Mouse (Mus musculus): ENCODE measurements at regions not wholly inside any gene's neighbourhood (a gene's known extent, or its start where the extent isn't known, plus 50 kb on each side); places are given as distances from the start of the nearest gene placed in this dataset.
A peak's percentile ranks its signal among the peaks of the same experiment; 100 is the strongest.

DNA sequence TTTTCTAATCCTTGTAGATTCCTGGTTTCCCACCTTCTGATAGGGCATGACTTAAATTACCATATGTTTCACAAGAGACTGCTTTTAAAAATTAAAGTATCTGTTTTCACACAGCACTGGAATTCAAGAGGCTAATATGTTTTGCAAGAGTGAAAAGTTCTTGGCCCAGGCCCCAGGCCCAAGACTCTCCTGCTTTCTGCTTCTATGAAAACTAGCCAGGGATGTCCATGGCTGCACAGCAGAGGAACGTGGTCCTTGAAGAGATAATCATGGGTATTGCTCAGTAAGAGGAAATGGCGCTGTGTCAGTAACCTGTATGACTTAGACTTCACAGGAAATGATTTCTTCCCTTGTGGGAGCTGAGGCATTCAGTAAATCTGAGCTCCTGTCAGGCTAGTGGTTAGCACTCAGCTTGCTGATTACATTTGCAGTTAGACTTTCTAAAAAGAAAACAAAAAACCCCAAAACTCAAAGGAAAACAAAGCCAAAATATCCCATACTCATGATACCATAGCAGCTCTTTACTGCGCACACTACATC, 190.6 kb downstream of the Ndfip2 start:
- Histone ChIP-seq H3K4me2 (ENCODE audit: low read length) (no peak overlapping the region), H3K36me3 (ENCODE audit: insufficient read depth, low read length) (no peaks in the 10 kb centered on the region), H3K4me3 (replicated peaks; ENCODE audit: low read depth, low read length) (no peak overlapping the region), H3K9me3 (replicated peaks; ENCODE audit: low read length) (no peaks in the 10 kb centered on the region), H3K27me3 (ENCODE audit: insufficient read depth, low read length) (no peaks in the 10 kb centered on the region), H3K9ac (ENCODE audit: low read depth, low read length) (no peak overlapping the region), H3K27ac (no peak overlapping the region), H3K4me1 (replicated peaks; ENCODE audit: insufficient read depth, low read length) (no peaks in the 10 kb centered on the region)
- no peak for TF ChIP-seq CTCF (IDR thresholded peaks at IDR 0.05; ENCODE audit: low read depth)
- ATAC-seq (replicated peaks; ENCODE audit: low FRiP score, low read depth) (no peak), DNase-seq (ENCODE audit: low spot score) (peak; percentile 12)
- 54% methylated on average over 3 of the region's 3 CpGs for WGBS

- DNase-seq (ENCODE audit: low spot score) (no peak), ATAC-seq (replicated peaks; ENCODE audit: low FRiP score, low read depth) (no peak)
- no peaks in the 10 kb centered on the region for H3K9me3 ChIP-seq (replicated peaks; ENCODE audit: low read length)
- no peaks in the 10 kb centered on the region for H3K27me3 ChIP-seq (ENCODE audit: insufficient read depth, low read length)
- H3K4me2 ChIP-seq (ENCODE audit: low read length), result no peak overlapping the region
- no peak overlapping the region for H3K9ac ChIP-seq (ENCODE audit: low read depth, low read length)
- no peaks in the 10 kb centered on the region for H3K4me1 ChIP-seq (replicated peaks; ENCODE audit: insufficient read depth, low read length)
- no peak overlapping the region for H3K27ac ChIP-seq
- 57% methylated on average over 5 of the region's 5 CpGs for WGBS
- TF ChIP-seq CTCF (IDR thresholded peaks at IDR 0.05; ENCODE audit: low read depth), result no peak
- no peak overlapping the region for H3K4me3 ChIP-seq (replicated peaks; ENCODE audit: low read depth, low read length)
- H3K36me3 ChIP-seq (ENCODE audit: insufficient read depth, low read length), result no peaks in the 10 kb centered on the region
Measured at GRCm38 (mm10) chr14:105447088-105447487, 188.7 kb downstream of the Ndfip2 start.

GRCm38 (mm10) chr14:105435343-105435742, 177.0 kb downstream of the Ndfip2 start:
- Histone ChIP-seq H3K9me3 (replicated peaks; ENCODE audit: low read length) (no peaks in the 10 kb centered on the region), H3K9ac (ENCODE audit: low read depth, low read length) (no peak overlapping the region), H3K4me2 (ENCODE audit: low read length) (no peak overlapping the region), H3K4me1 (replicated peaks; ENCODE audit: insufficient read depth, low read length) (no peaks in the 10 kb centered on the region), H3K27me3 (ENCODE audit: insufficient read depth, low read length) (no peaks in the 10 kb centered on the region), H3K36me3 (ENCODE audit: insufficient read depth, low read length) (no peaks in the 10 kb centered on the region), H3K27ac (no peak overlapping the region), H3K4me3 (replicated peaks; ENCODE audit: low read depth, low read length) (no peak overlapping the region)
- no peak for TF ChIP-seq CTCF (IDR thresholded peaks at IDR 0.05; ENCODE audit: low read depth)
- no peak for ATAC-seq (replicated peaks; ENCODE audit: low FRiP score, low read depth)
- DNase-seq (ENCODE audit: low spot score), result no peak
- WGBS, result 72% methylated on average over 6 of the region's 6 CpGs

GRCm38 (mm10) chr14:105433456-105433855, 175.1 kb downstream of the Ndfip2 start:
- H3K27me3 ChIP-seq (ENCODE audit: insufficient read depth, low read length), result no peaks in the 10 kb centered on the region
- H3K4me2 ChIP-seq (ENCODE audit: low read length), result no peak overlapping the region
- DNase-seq (ENCODE audit: low spot score) (no peak), ATAC-seq (replicated peaks; ENCODE audit: low FRiP score, low read depth) (no peak)
- H3K4me1 ChIP-seq (replicated peaks; ENCODE audit: insufficient read depth, low read length), result no peaks in the 10 kb centered on the region
- H3K27ac ChIP-seq, result no peak overlapping the region
- 97% methylated on average over 2 of the region's 2 CpGs for WGBS
- no peak overlapping the region for H3K4me3 ChIP-seq (replicated peaks; ENCODE audit: low read depth, low read length)
- TF ChIP-seq CTCF (IDR thresholded peaks at IDR 0.05; ENCODE audit: low read depth), result no peak
- no peaks in the 10 kb centered on the region for H3K36me3 ChIP-seq (ENCODE audit: insufficient read depth, low read length)
- no peaks in the 10 kb centered on the region for H3K9me3 ChIP-seq (replicated peaks; ENCODE audit: low read length)
- H3K9ac ChIP-seq (ENCODE audit: low read depth, low read length), result no peak overlapping the region

- ATAC-seq (replicated peaks; ENCODE audit: low FRiP score, low read depth) (no peak; the same call in 1 of the 2 replicates), DNase-seq (ENCODE audit: low spot score) (no peak)
- Histone ChIP-seq H3K9ac (ENCODE audit: low read depth, low read length) (no peak overlapping the region), H3K4me2 (ENCODE audit: low read length) (no peak overlapping the region), H3K4me3 (replicated peaks; ENCODE audit: low read depth, low read length) (no peak overlapping the region), H3K27me3 (ENCODE audit: insufficient read depth, low read length) (no peaks in the 10 kb centered on the region), H3K9me3 (replicated peaks; ENCODE audit: low read length) (no peaks in the 10 kb centered on the region), H3K27ac (no peak overlapping the region), H3K36me3 (ENCODE audit: insufficient read depth, low read length) (no peaks in the 10 kb centered on the region), H3K4me1 (replicated peaks; ENCODE audit: insufficient read depth, low read length) (0 out of 2 replicates have a peak, but pooled peaks cover 1% of the 10 kb centered on the region)
- 13% methylated on average over 4 of the region's 4 CpGs for WGBS
- no peak for TF ChIP-seq CTCF (IDR thresholded peaks at IDR 0.05; ENCODE audit: low read depth)
Measured at GRCm38 (mm10) chr14:105432670-105433069, 174.3 kb downstream of the Ndfip2 start.

GRCm38 (mm10) chr14:105431584-105431983, 173.2 kb downstream of the Ndfip2 start:
- DNase-seq (ENCODE audit: low spot score) (no peak), ATAC-seq (replicated peaks; ENCODE audit: low FRiP score, low read depth) (no peak)
- TF ChIP-seq CTCF (IDR thresholded peaks at IDR 0.05; ENCODE audit: low read depth), result no peak
- Histone ChIP-seq H3K9ac (ENCODE audit: low read depth, low read length) (no peak overlapping the region), H3K4me1 (replicated peaks; ENCODE audit: insufficient read depth, low read length) (peaks cover 8% of the 10 kb centered on the region; the same call in 1 of the 2 replicates), H3K27me3 (ENCODE audit: insufficient read depth, low read length) (no peaks in the 10 kb centered on the region), H3K36me3 (ENCODE audit: insufficient read depth, low read length) (no peaks in the 10 kb centered on the region), H3K4me2 (ENCODE audit: low read length) (no peak overlapping the region), H3K27ac (no peak overlapping the region), H3K4me3 (replicated peaks; ENCODE audit: low read depth, low read length) (no peak overlapping the region), H3K9me3 (replicated peaks; ENCODE audit: low read length) (no peaks in the 10 kb centered on the region)
- 96% methylated on average over 4 of the region's 4 CpGs for WGBS
